Mouse (Mus musculus) embryonic facial prominence, embryonic 15.5 days (tissue): ENCODE measurements at regions not wholly inside any gene's neighbourhood (a gene's known extent, or its start where the extent isn't known, plus 50 kb on each side); places are given as distances from the start of the nearest gene placed in this dataset.

Experiments
- ATAC-seq: fragments of 200-750 bp; cut with Nextera tagmentation; 2 replicates; pipeline ENCODE4 v1.8.0; 2017; ENCODE audit warnings: low read depth, moderate TSS enrichment; ENCODE audit not compliant: insufficient number of reproducible peaks, low FRiP score, low TSS enrichment
- H3K27ac ChIP-seq: fragments of 300-500 bp; sonication (generic); replicated peaks from 2 replicates; pipeline ENCODE4 v1.5.1; 2015; ENCODE audit warnings: mild to moderate bottlenecking, inconsistent platforms
- H3K27me3 ChIP-seq: fragments of 300-500 bp; sonication (generic); 2 replicates; pipeline ENCODE4 v1.6.1; 2015; ENCODE audit warnings: inconsistent platforms
- H3K36me3 ChIP-seq: fragments of 300-500 bp; sonication (generic); 2 replicates; pipeline ENCODE4 v1.6.1; 2015; ENCODE audit warnings: mild to moderate bottlenecking, inconsistent platforms
- H3K4me1 ChIP-seq: fragments of 300-500 bp; sonication (generic); 2 replicates; pipeline ENCODE4 v1.6.1; 2015; ENCODE audit warnings: inconsistent platforms
- H3K4me2 ChIP-seq: fragments of 300-500 bp; sonication (generic); replicated peaks from 2 replicates; pipeline ENCODE4 v1.6.1; 2015; ENCODE audit warnings: mild to moderate bottlenecking, inconsistent platforms
- H3K4me3 ChIP-seq: fragments of 300-500 bp; sonication (generic); replicated peaks from 2 replicates; pipeline ENCODE4 v1.5.1; 2015; ENCODE audit warnings: mild to moderate bottlenecking, inconsistent platforms
- H3K9ac ChIP-seq: fragments of 300-500 bp; sonication (generic); 2 replicates; pipeline ENCODE4 v1.6.1; 2015; ENCODE audit warnings: inconsistent platforms
- H3K9me3 ChIP-seq: fragments of 300-500 bp; sonication (generic); replicated peaks from 2 replicates; pipeline ENCODE4 v1.6.1; 2016; ENCODE audit warnings: inconsistent platforms
- WGBS: fragments of 180-500 bp; shearing (Covaris S2); methylation state at CpG from one replicate; pipeline ENCODE4 v1.1.7; 2015; 5-methylcytosine and 5-hydroxymethylcytosine counted together

DNA sequence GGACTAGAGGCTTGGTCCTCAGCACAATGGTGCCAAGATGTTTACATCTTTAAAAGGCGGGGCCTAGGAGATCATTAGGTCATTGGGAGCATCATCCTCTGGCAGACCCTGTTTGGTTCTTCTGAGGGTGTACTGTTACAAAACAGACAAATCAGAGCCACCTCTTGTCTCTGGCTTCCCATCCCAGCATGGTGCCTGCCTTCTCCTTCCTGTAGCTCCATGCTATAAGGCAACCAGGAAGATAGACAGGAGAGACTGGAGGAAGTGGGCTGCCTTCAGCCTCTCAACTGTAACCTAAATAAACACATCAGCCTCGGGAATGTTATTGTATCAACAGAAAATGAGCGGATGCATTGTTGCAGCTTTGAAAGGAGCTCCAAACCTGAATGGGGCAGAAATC, 529.8 kb upstream of the Gm765 start:
- H3K9me3 ChIP-seq, result no peaks in the 10 kb centered on the region
- H3K4me2 ChIP-seq, result no peak overlapping the region
- H3K9ac ChIP-seq, result no peak overlapping the region
- no peak for ATAC-seq
- WGBS, result 49% methylated on average over 3 of the region's 3 CpGs
- H3K4me1 ChIP-seq, result no peaks in the 10 kb centered on the region
- no peaks in the 10 kb centered on the region for H3K27me3 ChIP-seq
- no peak overlapping the region for H3K27ac ChIP-seq
- no peaks in the 10 kb centered on the region for H3K36me3 ChIP-seq
- no peak overlapping the region for H3K4me3 ChIP-seq

- Histone ChIP-seq H3K4me3 (no peak overlapping the region), H3K4me2 (no peak overlapping the region), H3K9ac (no peak overlapping the region), H3K27me3 (no peaks in the 10 kb centered on the region), H3K9me3 (no peaks in the 10 kb centered on the region), H3K4me1 (peaks cover 2% of the 10 kb centered on the region; the same call in 1 of the 2 replicates), H3K36me3 (no peaks in the 10 kb centered on the region), H3K27ac (no peak overlapping the region)
- 68% methylated on average over 6 of the region's 6 CpGs for WGBS
- ATAC-seq, result no peak
Measured at GRCm38 (mm10) chr6:98869772-98870171, 527.2 kb upstream of the Gm765 start.

DNA sequence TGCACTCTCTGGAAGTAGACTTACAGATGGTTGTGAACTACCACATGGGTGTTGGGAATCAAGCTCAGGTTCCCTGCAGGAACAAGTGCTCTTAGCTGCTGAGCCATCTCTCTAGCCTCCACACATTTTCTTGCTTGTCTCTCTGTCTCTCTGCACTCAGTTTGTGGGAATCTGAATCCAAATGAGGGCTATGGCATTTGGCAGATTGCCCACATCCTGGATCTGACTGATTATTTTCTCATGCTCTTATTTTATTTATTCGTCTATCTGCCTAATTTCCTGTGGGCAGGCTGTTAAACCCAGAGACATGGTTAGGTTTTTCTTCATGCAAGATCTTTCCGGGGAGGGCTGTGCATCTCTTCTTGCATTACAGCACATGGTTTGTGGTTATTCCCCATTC, 521.8 kb upstream of the Gm765 start:
- Histone ChIP-seq H3K27me3 (no peaks in the 10 kb centered on the region), H3K9me3 (no peaks in the 10 kb centered on the region), H3K9ac (no peak overlapping the region), H3K4me1 (peaks cover 8% of the 10 kb centered on the region; the same call in 1 of the 2 replicates), H3K27ac (no peak overlapping the region), H3K4me3 (no peak overlapping the region), H3K4me2 (no peak overlapping the region), H3K36me3 (no peaks in the 10 kb centered on the region)
- WGBS, result 28% methylated on average over 2 of the region's 2 CpGs
- ATAC-seq, result no peak

GRCm38 (mm10) chr6:98855958-98856357, 513.4 kb upstream of the Gm765 start:
- Histone ChIP-seq H3K4me2 (no peak overlapping the region), H3K4me3 (no peak overlapping the region), H3K4me1 (0 out of 2 replicates have a peak, but pooled peaks cover 8% of the 10 kb centered on the region), H3K9ac (no peak overlapping the region), H3K36me3 (no peaks in the 10 kb centered on the region), H3K9me3 (no peaks in the 10 kb centered on the region), H3K27me3 (no peaks in the 10 kb centered on the region), H3K27ac (no peak overlapping the region)
- 82% methylated on average over 1 of the region's 1 CpGs for WGBS
- no peak for ATAC-seq

GRCm38 (mm10) chr6:98850906-98851305, 508.4 kb upstream of the Gm765 start:
- 34% methylated on average over 2 of the region's 2 CpGs for WGBS
- Histone ChIP-seq H3K4me2 (no peak overlapping the region), H3K36me3 (no peaks in the 10 kb centered on the region), H3K9ac (no peak overlapping the region), H3K9me3 (no peaks in the 10 kb centered on the region), H3K27me3 (no peaks in the 10 kb centered on the region), H3K27ac (no peak overlapping the region), H3K4me3 (no peak overlapping the region), H3K4me1 (0 out of 2 replicates have a peak, but pooled peaks cover 8% of the 10 kb centered on the region)
- no peak for ATAC-seq

- WGBS, result 97% methylated on average over 1 of the region's 1 CpGs
- Histone ChIP-seq H3K9me3 (no peaks in the 10 kb centered on the region), H3K4me3 (no peak overlapping the region), H3K27me3 (no peaks in the 10 kb centered on the region), H3K27ac (no peak overlapping the region), H3K9ac (no peak overlapping the region), H3K4me2 (no peak overlapping the region), H3K36me3 (no peaks in the 10 kb centered on the region), H3K4me1 (0 out of 2 replicates have a peak, but pooled peaks cover 8% of the 10 kb centered on the region)
- no peak for ATAC-seq
Measured at GRCm38 (mm10) chr6:98848835-98849234, 506.3 kb upstream of the Gm765 start.

GRCm38 (mm10) chr6:98846001-98846695, 503.6 kb upstream of the Gm765 start:
- Histone ChIP-seq H3K9ac (no peak overlapping the region), H3K27ac (no peak overlapping the region), H3K4me2 (no peak overlapping the region), H3K36me3 (no peaks in the 10 kb centered on the region), H3K9me3 (no peaks in the 10 kb centered on the region), H3K4me1 (peaks cover 11% of the 10 kb centered on the region; the same call in 1 of the 2 replicates), H3K27me3 (no peaks in the 10 kb centered on the region), H3K4me3 (no peak overlapping the region)
- ATAC-seq, result no peak
- WGBS, result 54% methylated on average over 5 of the region's 5 CpGs

- Histone ChIP-seq H3K4me3 (no peak overlapping the region), H3K4me1 (peaks cover 10% of the 10 kb centered on the region; the same call in 1 of the 2 replicates), H3K4me2 (no peak overlapping the region), H3K36me3 (no peaks in the 10 kb centered on the region), H3K27ac (no peak overlapping the region), H3K9ac (no peak overlapping the region), H3K9me3 (no peaks in the 10 kb centered on the region), H3K27me3 (no peaks in the 10 kb centered on the region)
- no peak for ATAC-seq
- WGBS, result 67% methylated on average over 5 of the region's 5 CpGs
Measured at GRCm38 (mm10) chr6:98843598-98843997, 501.0 kb upstream of the Gm765 start.

GRCm38 (mm10) chr6:98842924-98843323, 500.4 kb upstream of the Gm765 start:
- ATAC-seq, result no peak
- Histone ChIP-seq H3K36me3 (no peaks in the 10 kb centered on the region), H3K27ac (no peak overlapping the region), H3K4me2 (no peak overlapping the region), H3K9me3 (no peaks in the 10 kb centered on the region), H3K4me3 (no peak overlapping the region), H3K9ac (no peak overlapping the region), H3K4me1 (peaks cover 10% of the 10 kb centered on the region; the same call in 1 of the 2 replicates), H3K27me3 (no peaks in the 10 kb centered on the region)
- WGBS, result 48% methylated on average over 4 of the region's 4 CpGs

- no peak overlapping the region for H3K9ac ChIP-seq
- H3K4me1 ChIP-seq, result no peaks in the 10 kb centered on the region
- no peak overlapping the region for H3K27ac ChIP-seq
- no peaks in the 10 kb centered on the region for H3K36me3 ChIP-seq
- no peak overlapping the region for H3K4me2 ChIP-seq
- H3K4me3 ChIP-seq, result no peak overlapping the region
- ATAC-seq, result no peak
- H3K27me3 ChIP-seq, result no peaks in the 10 kb centered on the region
- WGBS, result 92% methylated on average over 7 of the region's 7 CpGs
- H3K9me3 ChIP-seq, result no peaks in the 10 kb centered on the region
Measured at GRCm38 (mm10) chr6:98833922-98834321, 491.4 kb upstream of the Gm765 start.

- H3K9me3 ChIP-seq, result no peaks in the 10 kb centered on the region
- WGBS, result 36% methylated on average over 4 of the region's 4 CpGs
- no peaks in the 10 kb centered on the region for H3K36me3 ChIP-seq
- H3K4me2 ChIP-seq, result no peak overlapping the region
- H3K4me1 ChIP-seq, result no peaks in the 10 kb centered on the region
- H3K4me3 ChIP-seq, result no peak overlapping the region
- ATAC-seq, result no peak
- H3K27me3 ChIP-seq, result no peaks in the 10 kb centered on the region
- H3K9ac ChIP-seq, result no peak overlapping the region
- H3K27ac ChIP-seq, result no peak overlapping the region
Measured at GRCm38 (mm10) chr6:98830191-98830590, 487.6 kb upstream of the Gm765 start.

DNA sequence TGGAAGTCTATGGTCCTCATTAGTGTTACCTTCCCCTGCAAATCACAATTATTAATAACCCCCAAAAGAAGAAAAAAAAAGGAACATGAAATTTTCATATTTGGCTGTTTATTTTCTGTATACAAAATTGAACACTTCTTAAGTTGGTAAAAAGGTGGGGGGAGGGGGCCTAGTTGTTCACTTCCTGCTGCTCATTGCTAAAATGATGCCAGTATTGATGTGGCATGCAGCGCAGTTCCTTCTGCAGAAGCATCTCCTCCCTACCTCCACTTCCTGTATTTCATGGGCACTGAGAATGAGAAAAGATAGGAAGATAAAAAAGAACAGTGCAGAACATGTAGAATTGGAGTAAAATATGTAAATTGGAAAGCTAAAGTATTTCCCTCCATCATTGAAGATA, 465.5 kb upstream of the Gm765 start:
- ATAC-seq, result no peak
- H3K4me2 ChIP-seq, result no peak overlapping the region
- H3K4me1 ChIP-seq, result no peaks in the 10 kb centered on the region
- no peaks in the 10 kb centered on the region for H3K36me3 ChIP-seq
- 95% methylated on average over 1 of the region's 1 CpGs for WGBS
- H3K4me3 ChIP-seq, result no peak overlapping the region
- no peaks in the 10 kb centered on the region for H3K9me3 ChIP-seq
- H3K27me3 ChIP-seq, result no peaks in the 10 kb centered on the region
- H3K27ac ChIP-seq, result no peak overlapping the region
- H3K9ac ChIP-seq, result no peak overlapping the region
